Mouse (Mus musculus): ENCODE data around the gene Kntc1. TPM values are rescaled to one million over a fixed set of nuclear protein-coding genes. Genes with fewer than 3 reads are reported as not detected.

Gene Kntc1
- polyA plus RNA-seq, 1 experiment, result 109 TPM

- TF ChIP-seq POLR2A (IDR thresholded peaks at IDR 0.05; ENCODE audit: insufficient read depth, low read length) (no peak), EP300 (IDR thresholded peaks at IDR 0.05; ENCODE audit: insufficient read depth, low read depth, low read length) (no peak), CTCF (IDR thresholded peaks at IDR 0.05; ENCODE audit: low read depth, low read length) (no peak)
- Histone ChIP-seq H3K4me1 (ENCODE audit: control insufficient read depth, insufficient read depth, low read length) (no peaks in the 10 kb centered on the region), H3K36me3 (ENCODE audit: control insufficient read depth, insufficient read depth, low read length, poor library complexity, severe bottlenecking) (peaks cover 30% of the 10 kb centered on the region)
These were observed 69.5 kb downstream of the Kntc1 start for GRCm38 (mm10) chr5:123818941-123819577.

GRCm38 (mm10) chr5:123820501-123821263 is 71.2 kb downstream of the Kntc1 start:
- TF ChIP-seq POLR2A (IDR thresholded peaks at IDR 0.05; ENCODE audit: insufficient read depth, low read length) (no peak), CTCF (IDR thresholded peaks at IDR 0.05; ENCODE audit: low read depth, low read length) (peak; percentile 4)
- H3K9ac ChIP-seq (ENCODE audit: low read depth, poor library complexity, severe bottlenecking), result no peak overlapping the region
- peaks cover 29% of the 10 kb centered on the region for H3K36me3 ChIP-seq (ENCODE audit: control insufficient read depth, insufficient read depth, low read length, poor library complexity, severe bottlenecking)

More at GRCm38 (mm10) chr5:123818941-123819577, 69.5 kb downstream of the Kntc1 start:
- Histone ChIP-seq H3K27me3 (ENCODE audit: control insufficient read depth, insufficient read depth, low read length, poor library complexity, severe bottlenecking) (no peaks in the 10 kb centered on the region), H3K9me3 (replicated peaks; ENCODE audit: control insufficient read depth, insufficient read depth, low read length, poor library complexity, severe bottlenecking) (no peaks in the 10 kb centered on the region), H3K4me3 (ENCODE audit: low read depth, low read length) (no peak overlapping the region), H3K9ac (ENCODE audit: low read depth, poor library complexity, severe bottlenecking) (no peak overlapping the region), H3K27ac (ENCODE audit: insufficient read depth, low read length) (no peak overlapping the region)

GRCm38 (mm10) chr5:123821264-123821571 is 71.7 kb downstream of the Kntc1 start:
- Histone ChIP-seq H3K4me3 (ENCODE audit: low read depth, low read length) (no peak overlapping the region), H3K36me3 (ENCODE audit: control insufficient read depth, insufficient read depth, low read length, poor library complexity, severe bottlenecking) (peaks cover 24% of the 10 kb centered on the region), H3K27me3 (ENCODE audit: control insufficient read depth, insufficient read depth, low read length, poor library complexity, severe bottlenecking) (no peaks in the 10 kb centered on the region), H3K4me1 (ENCODE audit: control insufficient read depth, insufficient read depth, low read length) (no peaks in the 10 kb centered on the region), H3K9ac (ENCODE audit: low read depth, poor library complexity, severe bottlenecking) (no peak overlapping the region), H3K27ac (ENCODE audit: insufficient read depth, low read length) (no peak overlapping the region), H3K9me3 (replicated peaks; ENCODE audit: control insufficient read depth, insufficient read depth, low read length, poor library complexity, severe bottlenecking) (no peaks in the 10 kb centered on the region)
- no peak for TF ChIP-seq EP300 (IDR thresholded peaks at IDR 0.05; ENCODE audit: insufficient read depth, low read depth, low read length)
- TF ChIP-seq POLR2A (IDR thresholded peaks at IDR 0.05; ENCODE audit: insufficient read depth, low read length), result no peak
- no peak for TF ChIP-seq CTCF (IDR thresholded peaks at IDR 0.05; ENCODE audit: low read depth, low read length)

More at GRCm38 (mm10) chr5:123820501-123821263, 71.2 kb downstream of the Kntc1 start:
- Histone ChIP-seq H3K4me3 (ENCODE audit: low read depth, low read length) (no peak overlapping the region), H3K9me3 (replicated peaks; ENCODE audit: control insufficient read depth, insufficient read depth, low read length, poor library complexity, severe bottlenecking) (no peaks in the 10 kb centered on the region), H3K27ac (ENCODE audit: insufficient read depth, low read length) (no peak overlapping the region), H3K27me3 (ENCODE audit: control insufficient read depth, insufficient read depth, low read length, poor library complexity, severe bottlenecking) (no peaks in the 10 kb centered on the region), H3K4me1 (ENCODE audit: control insufficient read depth, insufficient read depth, low read length) (no peaks in the 10 kb centered on the region)

- no peak overlapping the region for H3K9ac ChIP-seq (ENCODE audit: low read depth, poor library complexity, severe bottlenecking)
- H3K27ac ChIP-seq (ENCODE audit: insufficient read depth, low read length), result no peak overlapping the region
- H3K4me3 ChIP-seq (ENCODE audit: low read depth, low read length), result no peak overlapping the region
- no peaks in the 10 kb centered on the region for H3K9me3 ChIP-seq (replicated peaks; ENCODE audit: control insufficient read depth, insufficient read depth, low read length, poor library complexity, severe bottlenecking)
- H3K27me3 ChIP-seq (ENCODE audit: control insufficient read depth, insufficient read depth, low read length, poor library complexity, severe bottlenecking), result no peaks in the 10 kb centered on the region
- no peaks in the 10 kb centered on the region for H3K4me1 ChIP-seq (ENCODE audit: control insufficient read depth, insufficient read depth, low read length)
- TF ChIP-seq POLR2A (IDR thresholded peaks at IDR 0.05; ENCODE audit: insufficient read depth, low read length) (no peak), EP300 (IDR thresholded peaks at IDR 0.05; ENCODE audit: insufficient read depth, low read depth, low read length) (no peak), CTCF (IDR thresholded peaks at IDR 0.05; ENCODE audit: low read depth, low read length) (no peak)
- H3K36me3 ChIP-seq (ENCODE audit: control insufficient read depth, insufficient read depth, low read length, poor library complexity, severe bottlenecking), result peaks cover 23% of the 10 kb centered on the region
These were observed 73.2 kb downstream of the Kntc1 start for GRCm38 (mm10) chr5:123822706-123823105.

- Histone ChIP-seq H3K27ac (ENCODE audit: insufficient read depth, low read length) (no peak overlapping the region), H3K36me3 (ENCODE audit: control insufficient read depth, insufficient read depth, low read length, poor library complexity, severe bottlenecking) (no peaks in the 10 kb centered on the region), H3K4me1 (ENCODE audit: control insufficient read depth, insufficient read depth, low read length) (no peaks in the 10 kb centered on the region), H3K9me3 (replicated peaks; ENCODE audit: control insufficient read depth, insufficient read depth, low read length, poor library complexity, severe bottlenecking) (no peaks in the 10 kb centered on the region), H3K27me3 (ENCODE audit: control insufficient read depth, insufficient read depth, low read length, poor library complexity, severe bottlenecking) (no peaks in the 10 kb centered on the region), H3K9ac (ENCODE audit: low read depth, poor library complexity, severe bottlenecking) (no peak overlapping the region), H3K4me3 (ENCODE audit: low read depth, low read length) (no peak overlapping the region)
- no peak for TF ChIP-seq POLR2A (IDR thresholded peaks at IDR 0.05; ENCODE audit: insufficient read depth, low read length)
- TF ChIP-seq EP300 (IDR thresholded peaks at IDR 0.05; ENCODE audit: insufficient read depth, low read depth, low read length), result no peak
- TF ChIP-seq CTCF (IDR thresholded peaks at IDR 0.05; ENCODE audit: low read depth, low read length), result no peak
These were observed 78.2 kb downstream of the Kntc1 start for GRCm38 (mm10) chr5:123827659-123828091.

- TF ChIP-seq POLR2A (IDR thresholded peaks at IDR 0.05; ENCODE audit: insufficient read depth, low read length), result no peak
- no peak for TF ChIP-seq EP300 (IDR thresholded peaks at IDR 0.05; ENCODE audit: insufficient read depth, low read depth, low read length)
- TF ChIP-seq CTCF (IDR thresholded peaks at IDR 0.05; ENCODE audit: low read depth, low read length), result no peak
- Histone ChIP-seq H3K4me1 (ENCODE audit: control insufficient read depth, insufficient read depth, low read length) (no peaks in the 10 kb centered on the region), H3K27ac (ENCODE audit: insufficient read depth, low read length) (no peak overlapping the region), H3K27me3 (ENCODE audit: control insufficient read depth, insufficient read depth, low read length, poor library complexity, severe bottlenecking) (no peaks in the 10 kb centered on the region), H3K4me3 (ENCODE audit: low read depth, low read length) (no peak overlapping the region), H3K9me3 (replicated peaks; ENCODE audit: control insufficient read depth, insufficient read depth, low read length, poor library complexity, severe bottlenecking) (no peaks in the 10 kb centered on the region), H3K9ac (ENCODE audit: low read depth, poor library complexity, severe bottlenecking) (no peak overlapping the region), H3K36me3 (ENCODE audit: control insufficient read depth, insufficient read depth, low read length, poor library complexity, severe bottlenecking) (no peaks in the 10 kb centered on the region)
These were observed 82.8 kb downstream of the Kntc1 start for GRCm38 (mm10) chr5:123832309-123832708.

All from ES-Bruce4 (cell line).